Mouse (Mus musculus) E14TG2a.4 (cell line): ENCODE measurements around the gene BC035044.
"Not testable (repeated sequence)": the region's sequence is repeated elsewhere in the genome, so short reads cannot be mapped to it uniquely, and the experiment has no call there.

Experiments used
- H3K27me3 ChIP-seq: 2 replicates; pipeline ENCODE4 v1.6.1; 2014; ENCODE audit warnings: low read length, control low read depth; ENCODE audit not compliant: insufficient read depth
- H3K36me3 ChIP-seq: 2 replicates; pipeline ENCODE4 v1.6.1; 2014; ENCODE audit warnings: low read length, control low read depth; ENCODE audit not compliant: insufficient read depth
- H3K4me1 ChIP-seq: replicated peaks from 2 replicates; pipeline ENCODE4 v1.6.1; 2014; ENCODE audit warnings: low read depth, low read length, control low read depth
- H3K4me3 ChIP-seq: replicated peaks from 2 replicates; pipeline ENCODE4 v1.5.1; 2014; ENCODE audit warnings: mild to moderate bottlenecking, low read length
- H3K9me3 ChIP-seq: 2 replicates; pipeline ENCODE4 v1.6.1; 2014; ENCODE audit warnings: low read length, control low read depth
- CTCF ChIP-seq: conservative IDR thresholded peaks from 2 replicates; pipeline ENCODE4 v1.5.1; 2014; ENCODE audit warnings: low read length
- NANOG ChIP-seq: IDR thresholded peaks from 2 replicates; pipeline ENCODE4 v1.6.1; 2014; ENCODE audit warnings: borderline replicate concordance, low read length, mixed read lengths
- POU5F1 ChIP-seq: IDR thresholded peaks from 2 replicates; pipeline ENCODE4 v1.6.1; 2014; ENCODE audit warnings: low read length, borderline replicate concordance

The BC035044 gene

GRCm38 (mm10) chr6:128845319-128845979, 45.5 kb downstream of the BC035044 start:
- H3K27me3 ChIP-seq = peaks cover 15% of the 10 kb centered on the region
- peaks cover 27% of the 10 kb centered on the region for H3K4me1 ChIP-seq
- TF ChIP-seq POU5F1 = no peak
- peak; percentile 100 for TF ChIP-seq CTCF
- H3K36me3 ChIP-seq = no peaks in the 10 kb centered on the region
- H3K9me3 ChIP-seq = peaks cover 14% of the 10 kb centered on the region
- no peak overlapping the region for H3K4me3 ChIP-seq

- H3K36me3 ChIP-seq = no peaks in the 10 kb centered on the region
- H3K4me3 ChIP-seq = peak overlapping the region; percentile 94
- TF ChIP-seq NANOG (no peak), CTCF (no peak), POU5F1 (no peak)
- H3K4me1 ChIP-seq = peaks cover 33% of the 10 kb centered on the region
- peaks cover 15% of the 10 kb centered on the region for H3K27me3 ChIP-seq
- H3K9me3 ChIP-seq = peaks cover 6% of the 10 kb centered on the region
Observed at GRCm38 (mm10) chr6:128844586-128845080, 46.3 kb downstream of the BC035044 start.

GRCm38 (mm10) chr6:128844131-128844530, 46.8 kb downstream of the BC035044 start:
- H3K4me1 ChIP-seq = peaks cover 38% of the 10 kb centered on the region
- H3K9me3 ChIP-seq = peaks cover under 1% of the 10 kb centered on the region; the same call in 1 of the 2 replicates
- H3K27me3 ChIP-seq = peaks cover 15% of the 10 kb centered on the region
- no peak for TF ChIP-seq POU5F1
- peak overlapping the region; percentile 94 for H3K4me3 ChIP-seq
- no peaks in the 10 kb centered on the region for H3K36me3 ChIP-seq

- Histone ChIP-seq H3K27me3 (peaks cover 15% of the 10 kb centered on the region), H3K4me3 (peak overlapping the region; percentile 94)
Observed at GRCm38 (mm10) chr6:128843479-128843992, 47.4 kb downstream of the BC035044 start.

GRCm38 (mm10) chr6:128842945-128843478, 47.9 kb downstream of the BC035044 start:
- H3K9me3 ChIP-seq = no peaks in the 10 kb centered on the region
- no peak for TF ChIP-seq CTCF
- H3K4me3 ChIP-seq = peak overlapping the region; percentile 94

More at GRCm38 (mm10) chr6:128843479-128843992, 47.4 kb downstream of the BC035044 start:
- TF ChIP-seq POU5F1 = no peak
- Histone ChIP-seq H3K36me3 (no peaks in the 10 kb centered on the region), H3K4me1 (peaks cover 38% of the 10 kb centered on the region), H3K9me3 (no peaks in the 10 kb centered on the region)

GRCm38 (mm10) chr6:128842356-128842944, 48.5 kb downstream of the BC035044 start:
- Histone ChIP-seq H3K4me3 (peak overlapping the region; percentile 94), H3K9me3 (peaks cover 4% of the 10 kb centered on the region), H3K36me3 (no peaks in the 10 kb centered on the region), H3K27me3 (peaks cover 15% of the 10 kb centered on the region), H3K4me1 (peaks cover 38% of the 10 kb centered on the region)
- TF ChIP-seq NANOG = no peak
- TF ChIP-seq POU5F1 = no peak
- no peak for TF ChIP-seq CTCF

More at GRCm38 (mm10) chr6:128842945-128843478, 47.9 kb downstream of the BC035044 start:
- no peaks in the 10 kb centered on the region for H3K36me3 ChIP-seq
- peaks cover 38% of the 10 kb centered on the region for H3K4me1 ChIP-seq
- peaks cover 15% of the 10 kb centered on the region for H3K27me3 ChIP-seq

- peaks cover 38% of the 10 kb centered on the region for H3K4me1 ChIP-seq
- H3K4me3 ChIP-seq = 0 out of 2 replicates have a peak overlapping the region, but pooled peaks have one; percentile 94
- peaks cover 15% of the 10 kb centered on the region for H3K27me3 ChIP-seq
- no peak for TF ChIP-seq CTCF
- no peak for TF ChIP-seq NANOG
- TF ChIP-seq POU5F1 = no peak
- H3K36me3 ChIP-seq = no peaks in the 10 kb centered on the region
- peaks cover 13% of the 10 kb centered on the region for H3K9me3 ChIP-seq
Observed at GRCm38 (mm10) chr6:128841327-128842089, 49.4 kb downstream of the BC035044 start.

- Histone ChIP-seq H3K4me1 (peaks cover 35% of the 10 kb centered on the region), H3K9me3 (peaks cover 22% of the 10 kb centered on the region), H3K27me3 (peaks cover 15% of the 10 kb centered on the region)
- not testable (repeated sequence) for H3K4me3 ChIP-seq, H3K36me3 ChIP-seq
Observed at GRCm38 (mm10) chr6:128840669-128841068, 50.3 kb downstream of the BC035044 start.
